Mouse (Mus musculus) G1E (cell line): Measurements from ENCODE around the gene Col18a1.

Experiments
- CTCF ChIP-seq: IDR thresholded peaks from 2 replicates; pipeline ENCODE4 v1.5.1; 2012; ENCODE audit warnings: low read depth, low read length, inconsistent platforms, mixed read lengths
- GATA2 ChIP-seq: IDR thresholded peaks from 2 replicates; pipeline ENCODE4 v1.6.1; 2012; ENCODE audit warnings: low read depth, low read length, inconsistent platforms, borderline replicate concordance

DNA sequence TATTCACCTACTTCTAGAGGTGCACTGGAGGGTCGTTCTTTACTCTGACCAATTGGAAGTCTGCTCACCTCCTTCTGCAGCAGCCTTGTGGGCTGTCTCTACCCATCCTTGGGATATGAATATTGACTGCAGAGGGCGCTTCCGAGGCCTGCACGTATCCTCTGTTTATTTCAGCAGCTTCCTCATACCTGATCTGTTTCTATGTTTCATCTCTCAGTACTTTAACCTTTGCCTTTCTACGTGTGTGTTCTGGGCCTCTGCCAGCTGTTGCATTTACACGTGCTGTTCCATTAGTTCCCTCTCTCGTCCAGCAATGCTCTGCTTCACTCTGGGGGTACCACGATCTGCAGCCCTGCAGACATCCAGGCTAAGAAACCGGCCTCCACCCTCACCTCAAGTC is 148.7 kb downstream of the Col18a1 start:
- no peak for TF ChIP-seq CTCF
- TF ChIP-seq GATA2 = no peak
